Mouse (Mus musculus): ENCODE results near the gene Emc9.
A peak's percentile ranks its signal among the peaks of the same experiment; 100 is the strongest.

The Emc9 gene

GRCm38 (mm10) chr14:55560202-55561073 is 24.7 kb downstream of the Emc9 start, which contains the start of gene A730061H03Rik:
TSS of gene A730061H03Rik (minus strand) at chr14:55560406.
- DNase-seq (ENCODE audit: low spot score in 2 of 2) = peak; percentile 96 to 98

- DNase-seq (ENCODE audit: low spot score in 2 of 2) = peak; percentile 64 to 85
These were observed 25.3 kb downstream of the Emc9 start, which contains the start of gene Dcaf11 for GRCm38 (mm10) chr14:55559799-55560201. TSS of gene Dcaf11 (plus strand) at chr14:55560006.

- DNase-seq (ENCODE audit: low spot score in 2 of 2) = no peak
These were observed 26.2 kb downstream of the Emc9 start for GRCm38 (mm10) chr14:55558740-55559448.

- DNase-seq (ENCODE audit: low spot score in 2 of 2) = no peak
These were observed 27.5 kb downstream of the Emc9 start for GRCm38 (mm10) chr14:55557587-55557986.

- peak; percentile 49 to 74 for DNase-seq (ENCODE audit: low spot score in 2 of 2)
These were observed 28.1 kb downstream of the Emc9 start for GRCm38 (mm10) chr14:55557003-55557402.

GRCm38 (mm10) chr14:55555788-55556187 is 29.3 kb downstream of the Emc9 start:
- no peak for DNase-seq (ENCODE audit: low spot score in 2 of 2)

- DNase-seq (ENCODE audit: low spot score in 2 of 2) = no peak
These were observed 30.5 kb downstream of the Emc9 start for GRCm38 (mm10) chr14:55554635-55555034.

- no peak for DNase-seq (ENCODE audit: low spot score in 2 of 2)
These were observed 33.3 kb downstream of the Emc9 start for GRCm38 (mm10) chr14:55551794-55552193.

GRCm38 (mm10) chr14:55551347-55551746 is 33.8 kb downstream of the Emc9 start:
- no peak for DNase-seq (ENCODE audit: low spot score in 2 of 2)

- no peak for DNase-seq (ENCODE audit: low spot score in 2 of 2)
These were observed 34.9 kb downstream of the Emc9 start for GRCm38 (mm10) chr14:55550191-55550590.

- peak in 1 of 2 experiments; percentile 56 for DNase-seq (ENCODE audit: low spot score in 2 of 2)
These were observed 40.8 kb downstream of the Emc9 start for GRCm38 (mm10) chr14:55544334-55544733.

GRCm38 (mm10) chr14:55542268-55542667 is 42.8 kb downstream of the Emc9 start:
- no peak for DNase-seq (ENCODE audit: low spot score in 2 of 2)

GRCm38 (mm10) chr14:55540787-55541321 is 44.2 kb downstream of the Emc9 start:
- DNase-seq (ENCODE audit: low spot score in 2 of 2) = peak; percentile 64 to 90

- peak in 1 of 2 experiments; percentile 68 for DNase-seq (ENCODE audit: low spot score in 2 of 2)
These were observed 44.9 kb downstream of the Emc9 start, which contains the start of gene Pck2 for GRCm38 (mm10) chr14:55540067-55540786. TSS of gene Pck2 (plus strand) at chr14:55540266.

GRCm38 (mm10) chr14:55536116-55536745 is 48.9 kb downstream of the Emc9 start:
- DNase-seq (ENCODE audit: low spot score in 2 of 2) = peak in 1 of 2 experiments; percentile 60

Measured in cerebellum, postnatal 4 days (tissue).